ENCODE assay signal across 8 mouse cellular contexts in genomic region chr12:77000705-77001284, GRCm38 (mm10). TPM values are rescaled to one million over a fixed set of nuclear protein-coding genes. Genes with fewer than 3 reads are reported as not detected.
DNase-seq lines count a peak whose midpoint lies in the region; ATAC-seq lines count a peak whose summit lies in the region.

No protein-coding gene starts in this region.

- peaks cover 21% of the 10 kb centered on the region for H3K4me1 ChIP-seq in limb, embryonic 10.5 days
- H3K4me1 ChIP-seq in midbrain, embryonic 15.5 days: peaks cover 26% of the 10 kb centered on the region

- ATAC-seq in common myeloid progenitor, adult 5-6 weeks (replicated peaks; ENCODE audit: low read depth, poor library complexity, severe bottlenecking): peak; percentile 46; the same call in 1 of the 2 replicates
- ATAC-seq in midbrain, embryonic 15.5 days (replicated peaks): peak; percentile 90
- no peak for ATAC-seq in frontal cortex, adult (ENCODE audit: low TSS enrichment)

- intact Hi-C loops in heart, postnatal 14 days (cut with DNase I): loop anchor here (2.0 to 5.0 kb wide), 3 partner anchors 568 to 782 kb away; no protein-coding TSS in a partner anchor

- no peaks in the 10 kb centered on the region for H3K9me3 ChIP-seq in limb, embryonic 10.5 days (replicated peaks)
- no peaks in the 10 kb centered on the region for H3K9me3 ChIP-seq in midbrain, embryonic 15.5 days

- 5% methylated on average over 6 of the region's 6 CpGs for WGBS in limb, embryonic 10.5 days
- 13% methylated on average over 6 of the region's 6 CpGs for WGBS in midbrain, embryonic 15.5 days

- H3K4me3 ChIP-seq in limb, embryonic 10.5 days: no peak overlapping the region
- H3K4me3 ChIP-seq in midbrain, embryonic 15.5 days: no peak overlapping the region

- H3K27ac ChIP-seq in limb, embryonic 10.5 days: no peak overlapping the region
- peak overlapping the region; percentile 56 for H3K27ac ChIP-seq in midbrain, embryonic 15.5 days

- no peaks in the 10 kb centered on the region for H3K36me3 ChIP-seq in limb, embryonic 10.5 days
- H3K36me3 ChIP-seq in midbrain, embryonic 15.5 days (replicated peaks): no peaks in the 10 kb centered on the region

- peak; percentile 35 for DNase-seq in gastrocnemius, adult 18-20 months (ENCODE audit: low spot score)
- DNase-seq in gastrocnemius, adult 8-10 months (ENCODE audit: low spot score in 2 of 2): no peak
- DNase-seq in heart, postnatal 14 days: peak; percentile 48 to 68
- DNase-seq in limb, embryonic 10.5 days (ENCODE audit: low spot score): peak; percentile 51
- no peak for DNase-seq in urinary bladder, adult 2 months (ENCODE audit: low spot score)

- H3K4me2 ChIP-seq in midbrain, embryonic 15.5 days: no peak overlapping the region

- H3K9ac ChIP-seq in midbrain, embryonic 15.5 days: no peak overlapping the region

- 0 out of 2 replicates have a peak, but pooled peaks cover 17% of the 10 kb centered on the region for H3K27me3 ChIP-seq in limb, embryonic 10.5 days (ENCODE audit: low read depth, poor library complexity, severe bottlenecking)
- H3K27me3 ChIP-seq in midbrain, embryonic 15.5 days (replicated peaks): no peaks in the 10 kb centered on the region

RNA-seq across cellular contexts. Expression of gene Max, which starts 38.8 kb away (rescaled TPM):
- 10 to 100 TPM; 30.1 to 36.7 TPM for total RNA-seq in gastrocnemius, adult 18-20 months (2021)
- total RNA-seq in gastrocnemius, adult 8-10 months (2022): 10 to 100 TPM; 27.0 to 40.6 (median 31.6) TPM
- total RNA-seq in common myeloid progenitor, adult 5-6 weeks (2017): 89.2 and 110 TPM in 2 replicates
- 10 to 100 TPM; 62.6 to 71.9 TPM for total RNA-seq in heart, postnatal 14 days (2021)
- polyA plus RNA-seq in limb, embryonic 10.5 days (2016; fragmentation: Nextera tagmentation; extraction: Ambion mirVana): 11.5 and 12.9 TPM in 2 replicates
- 20.3 and 20.7 TPM in 2 replicates for polyA plus RNA-seq in midbrain, embryonic 15.5 days (2015; fragmentation: Nextera tagmentation; extraction: Ambion mirVana)
- polyA plus RNA-seq in urinary bladder, adult 2 months (2012; rRNA removed): 42.5 and 57.7 TPM in 2 replicates

Comparison
In these comparisons a context has a peak if more than half of its experiments do, and no peak if none do; other contexts are left out.
1. DNase-seq: peak in gastrocnemius, adult 18-20 months (single experiment), heart, postnatal 14 days (2 of 2) and limb, embryonic 10.5 days (single experiment); none in gastrocnemius, adult 8-10 months (0 of 2) and urinary bladder, adult 2 months (single experiment).